Mouse (Mus musculus) lung, postnatal 36 days (tissue): ENCODE data around the gene Gm5788.
"Not testable (repeated sequence)": the region's sequence is repeated elsewhere in the genome, so short reads cannot be mapped to it uniquely, and the experiment has no call there.

Source experiments
- DNase-seq: peaks from one replicate; pipeline ENCODE4 v3.0.0; 2022; ENCODE audit warnings: mixed read lengths

Gm5788 gene

DNA sequence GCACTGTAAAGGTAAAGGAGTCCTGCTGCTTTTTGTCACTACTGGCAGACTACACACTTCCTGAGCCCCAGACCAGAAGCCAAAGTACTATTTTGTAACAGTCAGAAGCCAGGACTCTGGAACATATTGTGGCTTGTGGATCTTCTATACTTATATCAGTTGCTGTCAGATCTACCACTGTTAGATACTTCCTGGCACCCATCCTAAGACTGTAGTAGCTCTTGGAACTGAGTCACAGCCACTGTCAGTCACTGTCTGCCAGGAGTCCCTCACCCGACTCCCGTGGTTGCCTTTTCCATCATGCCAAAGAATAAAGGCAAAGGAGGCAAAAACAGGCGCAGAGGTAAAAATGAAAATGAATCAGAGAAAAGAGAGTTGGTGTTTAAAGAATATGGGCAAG, at the start of gene Gm5788:
Gm5788 (plus strand) TSS at position 301 of the 400 bp plus-strand sequence.
- not testable (repeated sequence) for DNase-seq

DNA sequence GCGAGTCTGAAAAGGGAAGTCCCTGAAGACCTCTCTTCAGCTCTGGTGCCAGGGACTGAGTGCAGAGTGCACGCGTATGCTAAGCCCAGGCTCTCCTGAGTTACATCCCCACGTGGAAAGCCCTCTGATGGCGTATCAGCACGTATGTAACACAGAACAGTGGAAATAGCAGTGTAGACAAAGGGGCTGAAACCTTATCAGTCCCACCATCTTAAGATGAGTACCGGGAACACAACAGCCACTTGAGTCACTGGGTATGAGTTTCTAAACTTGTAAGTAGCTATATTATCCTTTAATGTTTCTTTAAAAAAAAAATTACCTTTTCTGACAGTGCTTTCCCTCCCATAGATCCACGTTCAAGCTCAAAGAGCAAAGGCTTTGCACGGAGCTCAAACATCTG, 45.1 kb upstream of the Gm5788 start:
- DNase-seq = no peak

- DNase-seq = no peak
These were observed 29.7 kb upstream of the Gm5788 start for GRCm38 (mm10) chr12:87464678-87465297.

DNA sequence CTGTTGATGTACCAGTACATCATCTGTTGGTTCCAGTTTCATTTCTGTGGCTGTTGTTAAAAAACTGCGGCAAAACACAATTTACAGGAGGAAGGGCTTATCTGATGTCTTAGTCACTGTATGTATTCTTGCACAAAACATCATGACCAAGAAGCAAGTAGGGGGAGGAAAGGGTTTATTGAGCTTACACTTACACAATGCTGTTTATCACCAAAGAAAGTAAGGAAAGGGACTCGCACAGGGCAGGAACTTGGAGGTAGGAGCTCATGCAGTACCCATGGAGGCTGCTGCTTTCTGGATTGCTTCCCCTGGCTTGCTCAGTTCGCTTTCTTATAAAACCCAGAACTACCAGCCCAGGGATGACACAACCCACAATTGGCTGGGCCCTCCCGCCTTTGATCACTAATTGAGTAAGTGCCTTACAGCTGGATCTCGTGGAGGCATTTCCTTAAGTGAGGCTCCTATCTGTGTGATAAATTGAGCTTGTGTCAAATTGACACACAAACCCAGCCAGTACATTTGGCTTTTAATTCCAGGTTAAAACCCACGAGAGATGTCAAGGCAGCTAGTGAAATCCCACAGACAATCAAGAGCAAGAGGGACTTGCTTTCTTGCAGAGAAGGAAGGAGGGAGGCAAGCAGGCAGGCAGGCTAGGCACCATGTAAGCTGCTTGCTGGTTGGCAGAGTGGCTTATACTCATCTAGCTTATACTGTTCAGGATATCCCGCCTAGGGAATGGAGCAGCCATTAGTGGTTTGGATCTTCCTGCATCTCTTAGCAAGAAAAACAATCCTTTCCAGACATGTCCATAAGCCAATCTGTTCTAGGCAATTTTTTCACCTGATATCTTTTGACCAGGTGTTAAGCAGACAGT, 24.0 kb upstream of the Gm5788 start:
- peak; percentile 40 for DNase-seq

GRCm38 (mm10) chr12:87471421-87471963, 23.0 kb upstream of the Gm5788 start:
- peak; percentile 53 for DNase-seq

DNA sequence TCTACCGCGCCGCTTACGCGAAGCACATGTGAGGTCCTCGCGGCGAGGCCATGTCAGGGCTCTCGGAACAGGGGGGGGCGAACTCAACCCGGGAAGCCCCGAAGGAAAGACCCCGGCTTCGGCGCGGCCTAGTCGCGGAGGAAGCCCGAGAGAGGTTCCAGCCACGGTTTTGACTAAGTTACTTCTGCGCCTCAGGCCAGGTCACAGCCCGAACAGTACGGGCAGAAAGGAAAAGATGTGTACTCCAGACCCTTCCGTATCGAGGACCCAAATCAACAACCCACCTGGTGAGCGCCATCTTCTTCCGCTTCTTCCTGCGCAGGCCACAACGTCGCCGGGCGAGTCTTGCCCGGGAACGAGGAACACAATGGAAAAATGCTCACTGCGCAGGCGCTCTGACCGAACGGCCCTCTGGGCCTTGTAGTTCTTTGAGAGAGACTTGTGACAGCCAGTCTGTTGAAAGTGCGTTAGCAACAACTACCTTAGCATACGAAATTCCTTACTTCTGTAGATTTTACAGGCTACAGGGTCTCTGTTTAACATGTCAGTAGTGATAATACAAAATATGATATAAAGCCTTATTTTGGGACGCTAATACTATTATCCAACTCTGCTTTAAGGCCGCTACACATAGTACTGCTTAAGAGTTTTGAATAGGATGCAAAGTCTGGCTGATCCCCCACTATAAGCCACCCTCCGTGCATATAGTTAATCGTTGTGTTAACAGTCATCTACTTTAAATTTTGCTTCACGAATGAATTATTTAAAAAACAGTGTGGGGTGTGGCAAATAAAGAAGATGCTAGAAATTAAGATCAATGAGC, 22.3 kb upstream of the Gm5788 start, which contains the start of gene Snw1:
Snw1 (minus strand) TSS at position 311 of the 823 bp plus-strand sequence.
- peak; percentile 97 for DNase-seq

DNA sequence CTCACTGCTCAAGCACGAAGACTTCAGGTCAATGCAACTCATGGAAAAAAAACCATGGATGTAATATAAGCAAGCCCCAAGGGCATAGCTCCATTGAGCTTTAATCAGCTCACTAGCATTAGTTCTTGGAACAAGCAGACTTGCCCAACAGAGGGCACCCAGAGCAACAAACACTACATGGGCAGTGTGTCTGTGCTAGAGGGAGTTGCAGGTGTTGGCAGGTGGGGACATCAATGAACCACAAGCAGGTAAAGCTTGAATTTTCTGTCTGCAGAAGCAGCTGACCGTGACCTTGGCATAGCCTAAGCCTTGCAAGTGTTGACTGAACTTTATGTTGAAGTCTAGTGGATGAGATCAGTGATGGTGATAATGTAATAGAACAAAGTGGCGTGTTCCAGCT, 19.8 kb upstream of the Gm5788 start:
- DNase-seq = no peak

GRCm38 (mm10) chr12:87482482-87482881, 12.0 kb upstream of the Gm5788 start:
- not testable (repeated sequence) for DNase-seq

GRCm38 (mm10) chr12:87488683-87489082, 5.8 kb upstream of the Gm5788 start:
- DNase-seq = not testable (repeated sequence)

DNA sequence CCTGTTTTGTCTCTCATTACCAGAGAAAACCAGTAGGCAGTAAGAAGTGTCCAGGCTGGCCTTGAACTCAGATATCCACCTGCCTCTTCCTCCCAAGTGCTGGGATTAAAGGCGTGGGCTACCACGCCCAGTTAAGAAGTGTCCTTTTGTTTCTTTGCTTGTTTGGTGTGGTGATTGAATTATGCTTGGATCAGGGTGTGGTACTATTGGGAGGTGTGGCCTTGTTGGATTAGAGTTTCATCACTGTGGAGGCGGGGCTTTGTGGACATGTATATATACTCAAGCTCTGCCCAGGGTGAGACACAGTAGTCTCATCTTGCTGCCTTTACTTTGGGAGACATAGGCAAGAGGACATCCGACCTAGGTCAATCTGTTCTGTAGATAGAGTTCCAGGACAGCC, 19.5 kb downstream of the Gm5788 start, which contains the start of gene Gm8300:
Gm8300 (plus strand) TSS at position 301 of the 400 bp plus-strand sequence.
- not testable (repeated sequence) for DNase-seq

DNA sequence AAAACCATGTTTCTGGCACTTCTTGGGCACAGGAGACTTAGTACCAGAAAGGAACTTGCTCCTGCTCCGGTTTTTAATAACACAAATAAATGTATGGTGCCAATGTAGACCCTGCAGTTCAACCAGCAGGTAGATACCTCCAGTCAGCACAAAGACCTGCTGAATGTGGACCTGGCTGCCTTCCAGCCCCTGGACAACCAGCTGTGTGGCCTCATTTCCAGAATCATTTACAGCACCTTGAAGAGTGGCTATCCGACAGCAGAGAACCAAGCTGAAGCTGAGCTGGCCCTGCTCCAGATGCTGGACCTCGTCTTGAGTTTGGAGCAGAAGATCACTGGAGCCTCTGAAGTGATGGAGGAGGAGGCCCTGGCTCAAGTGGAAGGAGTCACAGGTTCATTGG, 25.1 kb downstream of the Gm5788 start:
- DNase-seq = not testable (repeated sequence)

DNA sequence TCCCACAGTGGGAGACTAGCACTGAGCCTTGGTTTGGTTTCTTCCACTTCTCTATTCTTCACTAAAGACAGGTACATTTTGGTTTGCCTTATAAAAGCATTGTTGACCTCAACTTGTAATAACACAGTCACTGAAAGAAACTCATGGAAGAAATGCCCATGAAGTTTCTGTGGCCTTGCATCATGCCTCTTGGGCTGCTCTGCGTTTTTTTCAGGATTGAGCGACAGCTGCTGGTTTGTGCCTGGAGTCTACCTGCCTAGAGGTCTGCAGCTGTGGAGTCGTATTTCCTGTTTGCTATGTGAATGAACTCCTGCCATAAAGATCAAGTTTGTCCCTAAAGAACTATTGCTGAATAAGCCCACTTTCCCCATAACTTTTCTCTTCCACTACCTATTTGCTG, 49.4 kb downstream of the Gm5788 start:
- no peak for DNase-seq
